Mouse (Mus musculus): ENCODE results near the gene Epdr1. TPM values are rescaled to one million over a fixed set of nuclear protein-coding genes. Genes with fewer than 3 reads are reported as not detected.
A peak's percentile ranks its signal among the peaks of the same experiment; 100 is the strongest.

Epdr1 gene
- total and polyA plus RNA-seq, 3 experiments: 0.81 TPM; not detected in 2

DNA sequence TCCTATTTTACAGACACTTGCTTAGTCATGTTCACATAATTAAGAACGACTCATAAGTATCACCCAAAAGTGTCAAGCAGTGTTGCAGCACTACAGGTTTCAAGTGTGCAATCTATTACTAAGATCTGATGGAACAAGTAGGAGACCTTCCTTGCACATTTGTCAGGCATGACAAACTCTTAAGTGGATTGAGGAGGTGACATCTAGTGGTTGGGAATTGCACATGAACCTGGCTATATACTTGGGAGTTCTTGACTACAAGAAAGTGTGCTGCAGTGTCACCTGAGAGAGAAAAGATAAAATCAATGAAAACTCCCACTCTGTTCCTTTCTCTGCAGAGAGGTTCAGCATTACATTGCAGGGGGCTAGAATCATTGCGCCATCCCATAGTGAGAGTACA, 24.5 kb upstream of the Epdr1 start:
- Histone ChIP-seq H3K9me3 (replicated peaks; ENCODE audit: low read length) (no peaks in the 10 kb centered on the region), H3K4me3 (replicated peaks in 1 of 3; ENCODE audit: low read depth in 2 of 3, low read length in 2 of 3, poor library complexity in 1 of 3) (no peak overlapping the region), H3K27me3 (replicated peaks) (no peaks in the 10 kb centered on the region), H3K9ac (ENCODE audit: insufficient read depth, low read depth) (no peak overlapping the region), H3K4me2 (ENCODE audit: insufficient read depth, low read depth, poor library complexity, severe bottlenecking) (no peak overlapping the region), H3K27ac (ENCODE audit: insufficient read depth, low read depth) (no peak overlapping the region), H3K79me2 (replicated peaks; ENCODE audit: control insufficient read depth, extremely low read depth, insufficient read depth, poor library complexity, severe bottlenecking) (no peaks in the 10 kb centered on the region), H3K4me1 (ENCODE audit: control insufficient read depth in 1 of 2, insufficient read depth in 2 of 2) (no peaks in the 10 kb centered on the region), H3K36me3 (replicated peaks in 1 of 2; ENCODE audit: control insufficient read depth in 1 of 2, insufficient read depth in 1 of 2, low read length in 1 of 2) (no peaks in the 10 kb centered on the region)
- DNase-seq (ENCODE audit: extremely low read depth): no peak
- dilution Hi-C loops (cut with MboI; ENCODE audit: extremely low pct_ligation_motif_present, extremely low pct_unique_long_range_greater_than_20kb, low sequenced_read_pairs) (no loop called here), in situ Hi-C loops (cut with MboI; ENCODE audit: low pct_ligation_motif_present, low pct_unique_long_range_greater_than_20kb, low sequenced_read_pairs) (loop anchor here (25.0 kb wide), 1 partner anchor 482 kb away; no protein-coding TSS in a partner anchor)
- TF ChIP-seq CTCF (conservative IDR thresholded peaks at IDR 0.05 in 1 of 2, IDR thresholded peaks at IDR 0.05 in 1 of 2; ENCODE audit: low read depth in 2 of 2, low read length in 2 of 2) (peak in 1 of 2 experiments; percentile 55; a peak in 2 of 4 replicates), RAD21 (IDR thresholded peaks at IDR 0.05; ENCODE audit: low read depth, low read length) (peak; percentile 43), SMC3 (IDR thresholded peaks at IDR 0.05; ENCODE audit: low read depth, low read length) (peak; percentile 50), CHD2 (IDR thresholded peaks at IDR 0.05; ENCODE audit: low read length) (no peak), MAZ (IDR thresholded peaks at IDR 0.05; ENCODE audit: low read depth, low read length) (no peak)

DNA sequence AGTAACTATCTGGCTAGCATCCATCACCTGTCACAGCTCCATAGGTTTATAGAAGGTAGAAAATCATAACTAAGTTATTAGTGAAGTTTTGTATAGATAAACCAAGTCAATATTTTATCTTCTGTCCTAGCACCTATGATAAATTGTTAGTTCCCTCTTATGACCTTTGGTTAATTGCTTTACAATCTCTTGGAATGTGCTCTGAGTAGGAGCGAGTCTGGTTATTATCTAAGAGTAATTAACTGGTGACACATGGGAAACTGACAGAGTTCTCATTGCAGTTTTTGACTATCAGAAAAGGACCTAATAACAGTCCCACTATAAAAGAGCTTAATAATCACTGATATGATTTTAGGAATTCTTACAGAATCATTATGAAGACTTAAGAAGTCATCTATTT, 23.8 kb upstream of the Epdr1 start:
- no peaks in the 10 kb centered on the region for H3K4me1 ChIP-seq (ENCODE audit: control insufficient read depth in 1 of 2, insufficient read depth in 2 of 2)
- H3K27me3 ChIP-seq (replicated peaks): no peaks in the 10 kb centered on the region
- H3K4me2 ChIP-seq (ENCODE audit: insufficient read depth, low read depth, poor library complexity, severe bottlenecking): no peak overlapping the region
- H3K36me3 ChIP-seq (replicated peaks in 1 of 2; ENCODE audit: control insufficient read depth in 1 of 2, insufficient read depth in 1 of 2, low read length in 1 of 2): no peaks in the 10 kb centered on the region
- TF ChIP-seq CHD2 (IDR thresholded peaks at IDR 0.05; ENCODE audit: low read length) (no peak), JUN (IDR thresholded peaks at IDR 0.05; ENCODE audit: insufficient read depth, low read depth, low read length) (no peak), PAX5 (IDR thresholded peaks at IDR 0.05; ENCODE audit: low read length) (no peak)
- H3K9me3 ChIP-seq (replicated peaks; ENCODE audit: low read length): no peaks in the 10 kb centered on the region
- in situ Hi-C loops (cut with MboI; ENCODE audit: low pct_ligation_motif_present, low pct_unique_long_range_greater_than_20kb, low sequenced_read_pairs) (loop anchor here (25.0 kb wide), 1 partner anchor 481 kb away; no protein-coding TSS in a partner anchor), dilution Hi-C loops (cut with MboI; ENCODE audit: extremely low pct_ligation_motif_present, extremely low pct_unique_long_range_greater_than_20kb, low sequenced_read_pairs) (no loop called here)
- H3K27ac ChIP-seq (ENCODE audit: insufficient read depth, low read depth): no peak overlapping the region
- H3K4me3 ChIP-seq (replicated peaks in 1 of 3; ENCODE audit: low read depth in 2 of 3, low read length in 2 of 3, poor library complexity in 1 of 3): no peak overlapping the region
- DNase-seq (ENCODE audit: extremely low read depth): no peak
- no peaks in the 10 kb centered on the region for H3K79me2 ChIP-seq (replicated peaks; ENCODE audit: control insufficient read depth, extremely low read depth, insufficient read depth, poor library complexity, severe bottlenecking)
- no peak overlapping the region for H3K9ac ChIP-seq (ENCODE audit: insufficient read depth, low read depth)

DNA sequence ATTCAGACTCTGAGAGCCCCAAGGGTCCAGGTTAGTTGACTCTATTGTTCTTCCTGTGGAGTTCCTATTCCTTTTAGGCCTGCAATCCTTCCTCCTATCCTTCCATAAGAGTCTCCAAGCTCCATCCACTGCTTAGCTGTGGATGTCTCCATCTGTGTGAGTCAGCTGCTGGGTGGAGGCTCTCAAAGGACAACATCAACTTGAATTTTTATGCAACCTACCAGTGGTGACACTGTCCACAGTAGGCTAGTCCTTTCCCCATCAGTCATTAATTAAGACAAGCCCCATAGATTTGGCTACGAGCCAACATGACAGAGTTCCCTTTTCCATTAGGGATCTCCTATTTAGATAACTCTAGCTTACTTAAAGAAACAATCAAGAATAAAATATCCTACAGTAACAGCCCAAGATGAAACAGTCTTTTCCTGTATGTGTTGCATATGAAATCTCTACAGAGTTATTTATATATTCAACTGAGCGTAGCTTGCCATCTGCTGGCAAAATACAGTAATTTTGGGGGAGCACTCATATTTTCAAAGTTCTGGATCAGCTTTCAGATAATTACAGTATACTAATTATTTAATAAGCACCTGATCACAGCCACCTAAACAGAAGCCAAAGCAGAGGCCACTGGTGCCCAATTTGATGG, 20.6 kb upstream of the Epdr1 start:
- no peak overlapping the region for H3K27ac ChIP-seq (ENCODE audit: insufficient read depth, low read depth)
- no peaks in the 10 kb centered on the region for H3K9me3 ChIP-seq (replicated peaks; ENCODE audit: low read length)
- no peak overlapping the region for H3K4me3 ChIP-seq (replicated peaks in 1 of 3; ENCODE audit: low read depth in 2 of 3, low read length in 2 of 3, poor library complexity in 1 of 3)
- in situ Hi-C loops (cut with MboI; ENCODE audit: low pct_ligation_motif_present, low pct_unique_long_range_greater_than_20kb, low sequenced_read_pairs): loop anchor here (25.0 kb wide), 1 partner anchor 478 kb away; no protein-coding TSS in a partner anchor
- dilution Hi-C loops (cut with MboI; ENCODE audit: extremely low pct_ligation_motif_present, extremely low pct_unique_long_range_greater_than_20kb, low sequenced_read_pairs): no loop called here
- peak; percentile 68 for TF ChIP-seq RAD21 (IDR thresholded peaks at IDR 0.05; ENCODE audit: low read depth, low read length)
- TF ChIP-seq UBTF (IDR thresholded peaks at IDR 0.05; ENCODE audit: low read depth, low read length): no peak
- TF ChIP-seq SMC3 (IDR thresholded peaks at IDR 0.05; ENCODE audit: low read depth, low read length): peak; percentile 47
- peak in 1 of 2 experiments; percentile 67; a peak in 2 of 4 replicates for TF ChIP-seq CTCF (conservative IDR thresholded peaks at IDR 0.05 in 1 of 2, IDR thresholded peaks at IDR 0.05 in 1 of 2; ENCODE audit: low read depth in 2 of 2, low read length in 2 of 2)
- H3K36me3 ChIP-seq (replicated peaks in 1 of 2; ENCODE audit: control insufficient read depth in 1 of 2, insufficient read depth in 1 of 2, low read length in 1 of 2): no peaks in the 10 kb centered on the region
- DNase-seq (ENCODE audit: extremely low read depth): peak; percentile 13
- no peaks in the 10 kb centered on the region for H3K4me1 ChIP-seq (ENCODE audit: control insufficient read depth in 1 of 2, insufficient read depth in 2 of 2)
- no peak overlapping the region for H3K9ac ChIP-seq (ENCODE audit: insufficient read depth, low read depth)
- no peak overlapping the region for H3K4me2 ChIP-seq (ENCODE audit: insufficient read depth, low read depth, poor library complexity, severe bottlenecking)
- H3K79me2 ChIP-seq (replicated peaks; ENCODE audit: control insufficient read depth, extremely low read depth, insufficient read depth, poor library complexity, severe bottlenecking): no peaks in the 10 kb centered on the region
- no peaks in the 10 kb centered on the region for H3K27me3 ChIP-seq (replicated peaks)
